Mouse (Mus musculus): ENCODE measurements at regions not wholly inside any gene's neighbourhood (a gene's known extent, or its start where the extent isn't known, plus 50 kb on each side); places are given as distances from the start of the nearest gene placed in this dataset.

GRCm38 (mm10) chr9:73173589-73174247 is 60.5 kb downstream of the Rsl24d1 start:
- peak; percentile 3 to 29 for DNase-seq

GRCm38 (mm10) chr9:73176645-73177044 is 63.4 kb downstream of the Rsl24d1 start:
- no peak for DNase-seq

GRCm38 (mm10) chr9:73183356-73183755 is 70.1 kb downstream of the Rsl24d1 start:
- no peak for DNase-seq

GRCm38 (mm10) chr9:73184908-73185307 is 71.7 kb downstream of the Rsl24d1 start:
- DNase-seq = no peak

GRCm38 (mm10) chr9:73192271-73192785 is 79.1 kb downstream of the Rsl24d1 start:
- DNase-seq = no peak

- DNase-seq = no peak
Measured at GRCm38 (mm10) chr9:73198261-73199085, 85.2 kb downstream of the Rsl24d1 start.

GRCm38 (mm10) chr9:73223111-73223510 is 109.9 kb downstream of the Rsl24d1 start:
- no peak for DNase-seq

- no peak for DNase-seq
Measured at GRCm38 (mm10) chr9:73240188-73240587, 127.0 kb downstream of the Rsl24d1 start.

- DNase-seq = no peak
Measured at GRCm38 (mm10) chr9:73242521-73243308, 129.5 kb downstream of the Rsl24d1 start.

GRCm38 (mm10) chr9:73244177-73244576 is 131.0 kb downstream of the Rsl24d1 start:
- DNase-seq = no peak

GRCm38 (mm10) chr9:73245524-73245923 is 132.3 kb downstream of the Rsl24d1 start:
- DNase-seq = no peak

- DNase-seq = no peak
Measured at GRCm38 (mm10) chr9:73258171-73258570, 144.9 kb downstream of the Rsl24d1 start.

GRCm38 (mm10) chr9:73258640-73259039 is 145.4 kb downstream of the Rsl24d1 start:
- DNase-seq = no peak

GRCm38 (mm10) chr9:73262711-73263110 is 149.5 kb downstream of the Rsl24d1 start:
- DNase-seq = no peak

GRCm38 (mm10) chr9:73270249-73270648 is 157.0 kb downstream of the Rsl24d1 start:
- no peak for DNase-seq

- no peak for DNase-seq
Measured at GRCm38 (mm10) chr9:73272614-73273013, 159.4 kb downstream of the Rsl24d1 start.

- DNase-seq = no peak
Measured at GRCm38 (mm10) chr9:73273681-73274080, 160.5 kb downstream of the Rsl24d1 start.

GRCm38 (mm10) chr9:73275671-73276070 is 162.4 kb downstream of the Rsl24d1 start:
- DNase-seq = no peak

- DNase-seq = no peak
Measured at GRCm38 (mm10) chr9:73295287-73295686, 182.1 kb downstream of the Rsl24d1 start.

GRCm38 (mm10) chr9:73302156-73302918 is 189.1 kb downstream of the Rsl24d1 start:
- DNase-seq = no peak

GRCm38 (mm10) chr9:73317048-73317447 is 203.8 kb downstream of the Rsl24d1 start:
- no peak for DNase-seq
